Mouse (Mus musculus) T-helper 17 cell (primary cell): Measurements from ENCODE around the gene Hdac5.

Experiments
- in situ Hi-C, 2 experiments: fragments of 300-600 bp; cut with MboI, MseI; formaldehyde crosslinking; loops; 1 replicate in 1 of 2; 2 replicates in 1 of 2; pipeline ENCODE4 v1.15.1; 2025; ENCODE audit warnings: high pct_unique_total_duplicates in 2 of 2

The Hdac5 gene

DNA sequence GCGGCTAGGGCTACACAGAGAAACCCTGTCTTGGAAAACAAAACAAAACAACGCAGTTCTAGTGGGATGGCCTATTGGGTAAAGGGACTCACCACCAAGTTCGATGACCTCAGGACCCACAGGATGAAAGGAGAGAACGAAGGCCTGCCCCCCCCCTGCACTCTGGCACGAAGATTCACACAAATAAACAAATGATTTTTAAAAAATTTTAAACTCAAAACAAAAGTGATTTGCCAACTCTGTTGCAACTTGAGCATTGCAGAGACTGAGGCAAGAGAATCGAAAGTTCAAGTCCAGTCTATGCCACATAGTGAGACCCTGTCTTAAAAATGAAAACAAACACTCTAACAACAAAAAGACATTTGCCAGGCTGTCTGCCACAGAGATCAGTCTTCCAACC lies 10.7 kb upstream of the Hdac5 start:
- in situ Hi-C loops, result no loop called here

DNA sequence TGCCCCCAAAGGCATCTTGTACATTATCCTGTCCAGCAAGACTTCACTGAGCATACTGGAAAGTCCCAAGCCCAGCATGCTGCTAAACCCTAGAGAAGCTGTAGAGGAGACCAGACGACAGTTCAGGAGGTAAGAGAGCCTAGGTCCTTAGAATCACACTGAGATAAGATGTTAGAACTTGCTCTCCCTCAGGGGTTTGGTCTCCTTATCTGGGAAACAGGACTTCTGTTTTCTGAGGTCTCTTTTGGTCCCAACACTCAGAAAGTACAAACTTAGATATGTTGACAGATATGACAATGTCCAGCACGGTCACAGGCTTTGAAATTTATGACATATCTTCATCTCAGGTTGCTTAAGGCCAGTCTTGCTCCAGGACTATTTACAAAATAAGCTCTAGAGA lies 6.1 kb upstream of the Hdac5 start:
- in situ Hi-C loops, result no loop called here

DNA sequence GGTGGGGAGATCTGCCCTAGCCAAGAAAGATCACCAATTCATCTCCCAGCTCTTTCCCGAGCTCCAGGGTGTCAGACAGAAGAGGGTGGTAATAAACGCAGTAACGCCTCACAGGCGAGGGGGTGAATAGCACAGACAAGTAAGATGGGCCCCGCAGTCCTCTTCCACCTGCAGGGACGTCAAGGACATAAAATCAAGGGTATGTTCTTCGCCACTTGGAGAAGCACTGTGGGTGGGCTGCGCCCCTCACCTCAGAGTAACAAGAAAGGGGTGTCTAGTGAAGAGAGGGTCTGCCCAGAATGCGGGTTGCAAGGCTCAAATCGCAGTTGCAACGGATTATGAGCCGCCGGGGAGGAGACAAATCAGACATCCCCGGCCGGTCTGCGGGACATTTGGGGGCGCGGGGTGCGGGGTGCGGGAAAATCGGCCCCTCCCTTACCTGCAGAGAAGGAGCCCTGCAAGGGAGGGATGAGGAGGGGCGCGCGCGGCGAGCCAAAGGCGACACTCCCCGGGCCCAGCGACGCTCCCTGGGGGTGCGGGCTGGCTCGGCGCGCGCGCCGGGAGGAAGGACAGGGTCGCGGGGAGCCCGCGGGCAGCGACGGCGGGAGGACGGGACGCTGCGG lies 524 bp downstream of the Hdac5 start:
- in situ Hi-C loops, result no loop called here

DNA sequence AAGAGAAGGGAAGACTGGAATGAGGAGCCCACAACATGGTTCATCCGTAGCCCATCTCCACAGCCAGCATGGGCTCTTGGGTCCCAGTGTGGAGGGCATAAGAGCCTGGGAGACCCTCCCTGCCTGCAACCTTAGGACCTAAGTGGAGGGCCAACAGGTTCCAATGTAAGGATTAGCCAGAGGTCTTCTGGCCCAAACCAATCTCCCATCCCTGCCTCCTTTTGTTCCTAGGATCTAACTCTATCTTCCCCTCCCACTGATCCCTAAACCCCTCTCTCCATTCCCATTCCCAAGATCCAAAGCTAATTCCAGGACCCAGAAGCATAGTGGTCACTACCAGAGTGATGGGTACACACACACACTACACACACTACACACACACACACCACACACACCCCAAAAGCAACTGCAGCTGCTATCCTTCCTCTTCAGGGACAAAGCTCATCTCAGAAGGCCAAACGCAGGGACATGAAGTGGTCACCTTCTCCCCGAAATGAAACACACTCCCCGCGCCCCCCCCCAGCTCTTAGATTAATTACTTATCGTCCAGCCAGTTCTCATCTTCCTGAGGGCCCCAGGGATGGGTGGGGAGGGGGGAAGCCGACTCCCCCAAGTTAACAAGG lies 1.2 kb downstream of the Hdac5 start:
- in situ Hi-C loops, result no loop called here

DNA sequence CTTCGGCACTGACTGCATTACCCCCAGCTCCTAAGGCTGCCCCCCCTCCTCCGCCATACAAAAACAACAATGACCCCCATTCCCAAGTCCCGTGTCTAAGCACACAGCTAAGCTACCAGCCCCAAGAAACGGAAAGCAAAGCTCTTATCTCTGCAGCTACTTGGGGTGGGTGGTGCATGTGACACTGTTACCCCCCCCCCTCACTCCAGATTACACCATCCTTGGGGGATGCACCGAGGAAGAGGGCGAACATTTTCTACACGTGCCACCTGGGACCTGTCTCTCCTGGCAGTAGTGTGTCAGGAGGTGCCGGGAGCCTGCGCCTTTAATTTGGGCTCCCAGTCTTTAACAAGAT lies 1.8 kb downstream of the Hdac5 start:
- in situ Hi-C loops, result no loop called here

DNA sequence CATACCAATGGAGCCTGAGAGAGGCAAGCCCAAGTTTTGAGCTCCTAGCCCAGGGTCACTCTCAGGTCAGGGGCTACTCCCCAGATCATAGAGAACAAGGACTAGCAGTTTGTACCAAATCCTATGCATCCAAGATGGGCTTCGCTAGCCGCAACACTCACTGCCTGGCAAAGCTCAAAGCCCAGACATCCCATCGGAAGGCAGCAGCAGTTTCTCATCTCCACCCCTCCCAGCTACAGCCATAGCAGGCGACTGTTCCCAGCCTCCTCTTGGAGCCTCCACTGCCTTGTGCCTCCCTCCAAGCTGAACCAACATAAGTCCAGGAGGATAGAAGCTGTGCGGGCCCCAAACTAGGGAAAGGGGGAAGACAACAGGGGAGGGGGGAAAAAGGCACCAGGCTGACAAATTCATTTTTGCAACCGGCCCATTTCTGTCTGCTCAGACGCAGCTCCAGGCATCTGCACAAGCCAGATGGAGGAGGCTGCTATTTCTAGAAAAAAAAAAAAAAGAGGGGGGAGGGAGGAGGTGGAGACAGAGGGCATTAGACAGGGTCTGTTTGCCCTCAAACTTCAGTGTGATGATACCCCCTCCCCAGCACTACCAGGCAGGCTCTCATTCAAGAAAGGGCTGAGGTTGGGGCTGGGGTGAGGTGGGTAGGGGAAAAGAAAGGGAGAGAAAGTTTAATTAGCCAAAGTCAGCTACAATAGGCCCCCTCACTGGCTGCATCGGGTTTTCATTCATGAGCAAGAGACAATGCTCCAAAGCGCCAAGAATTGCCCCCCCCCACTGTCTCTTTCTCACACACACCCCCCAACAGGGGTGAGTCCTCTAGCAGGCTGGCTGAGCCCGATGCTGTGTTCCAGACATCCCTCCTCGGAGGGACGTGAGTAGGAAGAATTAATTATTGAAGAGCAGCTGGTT lies 2.4 kb downstream of the Hdac5 start:
- in situ Hi-C loops, result no loop called here

DNA sequence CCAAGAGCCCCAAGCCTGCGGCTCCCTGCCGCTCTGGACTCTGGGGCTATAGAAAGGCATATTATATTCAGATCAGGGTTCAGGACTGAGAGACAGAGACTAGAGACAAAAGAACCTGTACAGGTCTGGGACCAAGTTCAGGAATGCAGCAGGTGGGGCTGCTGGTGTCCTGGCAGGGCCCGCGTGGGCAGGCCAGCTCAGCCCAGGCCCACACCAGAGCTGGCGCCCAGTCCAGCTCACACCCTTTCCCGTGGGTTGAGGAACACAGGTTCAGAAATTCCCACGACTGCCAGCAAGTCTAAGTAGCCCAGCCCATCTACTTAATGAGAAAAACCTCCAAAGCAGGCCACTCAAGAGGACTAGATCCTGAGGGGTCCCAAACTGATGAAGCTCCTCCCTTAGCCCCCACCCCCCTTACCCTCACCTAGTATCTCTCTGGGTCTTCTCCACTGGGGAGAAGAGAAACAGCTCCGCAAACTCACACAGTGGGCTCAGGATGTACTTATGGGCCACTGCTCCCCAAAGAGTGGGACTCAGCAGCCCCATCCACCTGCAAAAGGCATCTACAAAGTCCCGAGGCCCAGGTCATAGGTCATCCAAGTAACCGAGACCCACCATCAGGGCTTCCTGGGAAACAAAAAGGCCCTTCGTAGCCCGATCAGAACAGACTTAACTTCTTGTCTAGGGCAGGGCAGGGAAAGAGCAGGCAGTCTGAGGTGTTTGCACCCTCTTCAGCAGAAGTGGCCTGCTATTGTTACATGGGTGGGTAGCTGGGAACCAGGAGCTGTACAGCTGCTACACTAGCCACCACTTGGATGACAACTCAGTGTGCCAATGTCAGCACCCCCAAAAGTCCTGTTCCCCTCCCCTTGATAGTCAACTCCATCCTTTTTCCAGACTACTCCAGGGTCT lies 3.6 kb downstream of the Hdac5 start:
- in situ Hi-C loops, result no loop called here

DNA sequence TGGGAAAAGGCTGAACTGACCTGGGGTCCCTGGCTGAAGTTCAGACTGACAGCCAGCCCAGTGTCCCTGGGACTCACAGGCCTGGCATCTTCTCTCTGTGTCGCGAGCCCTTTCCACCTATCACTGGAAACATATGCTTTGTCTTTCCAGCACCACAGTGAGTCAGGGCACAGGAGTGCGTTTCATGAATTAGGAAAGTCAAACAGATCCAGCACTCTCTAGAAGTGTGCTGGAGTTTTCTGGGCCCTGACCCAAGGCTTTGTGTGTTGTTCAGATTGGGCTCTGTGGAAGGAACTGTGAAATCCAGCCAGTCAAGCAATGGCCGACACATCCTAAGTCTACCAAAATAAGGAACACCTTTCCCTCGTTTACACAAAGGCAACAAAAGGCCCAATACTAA lies 4.7 kb downstream of the Hdac5 start:
- in situ Hi-C loops, result no loop called here

DNA sequence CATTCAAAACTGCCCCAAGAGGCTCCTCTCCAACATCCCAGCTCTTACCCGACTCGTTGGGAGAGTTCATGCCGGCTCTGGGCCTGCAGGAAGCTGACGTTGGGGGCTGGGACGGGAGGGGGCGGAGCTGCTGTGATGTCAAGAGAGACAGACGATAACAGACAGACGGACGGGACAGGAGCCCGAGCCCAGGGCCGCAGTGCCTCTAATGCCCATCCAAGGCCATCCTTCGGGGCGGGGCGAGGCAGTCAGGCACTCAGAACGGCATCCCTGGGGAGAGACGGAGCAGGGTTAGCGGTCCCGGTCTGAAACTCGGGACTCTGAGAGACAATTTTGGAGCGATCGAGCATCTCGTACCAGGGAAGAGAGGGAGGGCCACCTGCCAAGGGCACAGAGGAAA lies 5.3 kb downstream of the Hdac5 start:
- in situ Hi-C loops, result no loop called here

DNA sequence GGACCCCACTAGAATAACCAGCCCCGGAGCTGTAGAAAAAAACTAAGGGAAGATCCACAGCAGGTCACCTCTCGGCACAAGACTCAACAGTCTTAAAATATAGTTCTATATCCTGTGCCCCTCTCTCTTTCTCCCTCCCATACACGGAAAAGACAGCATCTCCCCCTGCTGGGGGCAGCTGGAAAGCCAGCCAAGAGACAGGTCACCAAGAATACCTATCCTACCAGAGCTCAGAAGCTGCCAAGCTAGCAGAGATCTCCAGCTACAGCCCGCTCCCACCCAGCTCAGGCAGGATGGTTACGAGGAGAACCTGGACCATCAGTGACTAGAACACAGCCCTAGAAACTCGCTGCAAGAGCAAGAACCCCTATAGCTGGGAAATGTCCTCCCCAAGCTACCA lies 6.8 kb downstream of the Hdac5 start:
- in situ Hi-C loops, result no loop called here

DNA sequence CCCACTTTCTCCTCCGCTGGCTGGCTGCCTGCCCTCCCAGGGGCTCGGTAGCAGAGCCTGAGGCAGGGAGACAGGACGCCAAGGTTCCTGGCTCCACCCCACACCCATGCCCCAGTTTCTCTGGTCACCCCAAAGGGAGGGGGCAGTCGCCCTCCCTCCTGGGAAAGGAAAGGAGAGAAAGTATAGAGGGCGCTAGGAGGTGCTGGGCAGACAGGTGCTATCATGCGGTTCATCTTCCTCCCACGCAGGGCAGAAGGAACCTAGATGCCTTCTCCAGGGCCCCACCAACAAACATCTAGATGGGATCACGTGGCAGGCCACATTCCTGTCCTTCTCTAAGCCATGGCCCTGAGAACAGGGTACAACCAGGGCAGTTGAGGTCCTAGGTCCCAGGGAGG lies 8.0 kb downstream of the Hdac5 start:
- in situ Hi-C loops, result no loop called here

DNA sequence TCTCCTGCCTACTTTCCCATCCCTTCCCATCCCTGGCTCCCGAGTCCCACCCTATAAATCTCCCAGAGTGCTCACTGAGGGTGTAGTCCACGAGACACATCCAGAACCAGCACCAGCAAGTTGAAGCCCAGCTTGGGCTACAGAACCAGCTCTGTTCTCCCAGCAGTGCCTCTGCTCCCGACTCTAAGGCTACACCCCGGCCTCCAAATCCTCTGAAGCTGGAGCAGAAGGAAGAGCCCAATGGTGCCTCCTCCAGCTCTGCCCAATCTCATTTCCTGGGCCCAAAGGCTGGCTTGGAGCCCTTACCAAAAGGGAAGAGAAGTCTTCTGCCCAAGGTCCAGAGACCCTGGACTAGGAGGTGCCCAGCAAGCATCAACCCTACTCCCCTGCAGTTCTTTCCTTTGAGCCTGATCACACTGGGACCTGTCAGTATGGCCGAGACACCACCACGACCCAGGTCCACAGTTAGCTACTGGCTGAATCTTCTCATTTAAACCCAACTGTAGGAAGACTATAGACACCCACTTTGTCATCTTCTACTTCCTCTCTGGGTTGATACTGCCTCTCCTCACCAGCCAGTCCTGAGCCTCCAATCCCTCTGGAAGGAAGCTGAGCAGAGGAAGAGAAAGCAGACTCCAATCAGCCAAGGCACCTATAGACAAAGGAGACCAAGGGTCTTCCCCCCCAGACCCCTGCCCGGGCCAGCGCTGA lies 8.6 kb downstream of the Hdac5 start:
- in situ Hi-C loops, result no loop called here

DNA sequence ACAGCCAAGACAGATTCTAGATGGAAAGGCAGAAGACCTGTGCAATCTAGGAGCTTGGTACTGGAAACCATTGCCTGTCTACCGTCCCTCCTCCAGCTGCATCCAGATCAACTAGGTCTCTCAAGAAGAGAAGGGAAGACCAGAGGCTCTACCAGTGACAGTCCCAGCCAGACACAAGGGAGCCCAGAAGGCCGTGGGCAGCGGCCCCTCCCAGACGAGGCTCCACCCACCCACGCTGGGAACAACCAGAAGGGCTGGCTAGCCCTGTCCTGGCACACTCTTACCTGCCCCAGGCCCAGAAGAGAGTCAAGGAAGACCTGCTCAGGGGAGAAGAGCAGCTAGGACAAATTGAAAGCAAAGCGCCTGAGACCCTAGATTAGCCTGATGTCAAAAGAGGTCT lies 9.5 kb downstream of the Hdac5 start:
- in situ Hi-C loops, result no loop called here

DNA sequence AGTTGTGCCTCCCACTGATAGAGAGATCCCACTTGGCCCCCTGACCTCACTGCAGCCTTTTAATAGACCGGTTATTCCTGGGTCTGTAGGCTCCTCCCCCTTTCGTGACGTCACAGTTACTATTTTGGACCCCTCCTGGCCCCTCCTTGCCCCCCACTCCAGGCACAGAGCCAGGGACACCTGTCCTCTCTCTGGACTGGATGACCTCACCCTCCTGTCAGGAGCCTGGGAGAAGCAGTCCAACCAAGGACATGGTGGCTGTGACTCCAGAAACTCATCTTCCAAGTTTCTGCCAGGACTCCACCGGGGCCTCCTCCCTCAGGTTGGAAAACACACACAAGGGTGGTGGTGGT lies 10.0 kb downstream of the Hdac5 start:
- in situ Hi-C loops, result no loop called here

DNA sequence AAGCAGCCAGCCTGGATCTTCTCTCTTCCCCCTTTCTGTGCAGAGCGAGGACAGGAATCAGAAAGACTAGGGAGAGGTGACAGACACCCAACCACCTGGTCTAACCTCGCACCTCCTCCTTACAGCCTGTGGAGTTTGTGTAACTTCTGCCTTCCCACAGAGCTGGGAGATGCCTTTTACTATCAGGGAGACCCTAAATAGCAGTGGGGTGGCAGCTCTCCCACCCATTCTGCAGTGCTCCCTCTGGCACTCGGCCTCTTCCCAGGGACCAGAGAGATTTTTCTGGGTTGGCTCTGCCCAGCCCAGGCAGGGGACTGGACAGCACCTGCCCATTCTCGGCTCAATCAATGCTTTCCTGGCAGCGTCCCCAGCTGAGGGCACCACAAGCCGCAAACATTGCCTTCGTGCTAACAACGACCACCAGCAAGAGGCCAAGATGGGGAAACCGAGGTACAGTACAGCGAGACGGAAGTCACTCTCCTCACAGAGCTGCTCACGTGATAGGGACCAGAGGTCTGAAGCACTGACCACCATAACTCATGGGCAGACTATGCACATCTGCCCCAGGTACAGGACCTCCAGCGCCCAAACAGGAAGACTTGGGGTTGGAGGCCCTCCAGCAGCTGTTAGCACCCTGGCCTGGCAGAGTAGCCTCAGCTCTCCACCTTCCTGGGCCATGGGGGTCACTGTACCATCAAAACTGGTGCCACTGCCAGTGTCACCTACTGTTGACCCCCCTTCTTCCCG lies 10.5 kb downstream of the Hdac5 start:
- in situ Hi-C loops, result no loop called here

DNA sequence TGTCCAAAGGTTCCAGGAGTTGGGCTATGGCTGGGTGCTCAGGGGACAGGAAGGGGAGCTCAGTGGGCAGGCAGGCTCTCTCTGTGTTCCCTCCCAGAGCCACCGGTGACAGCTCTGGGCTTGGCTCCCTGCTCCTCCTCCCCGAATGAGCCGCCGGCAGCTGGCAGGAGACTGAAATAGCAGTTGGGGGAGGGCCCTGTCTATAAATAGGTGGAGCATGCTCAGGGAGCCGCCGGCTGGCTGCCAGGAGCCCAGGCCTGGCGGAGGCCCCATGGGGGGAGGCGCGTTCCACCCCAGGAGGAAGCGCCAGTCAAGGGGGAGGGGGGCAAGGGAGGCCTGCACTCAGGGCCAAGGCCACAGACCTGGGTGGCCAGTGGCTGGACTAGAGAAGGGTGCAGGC lies 11.2 kb downstream of the Hdac5 start:
- in situ Hi-C loops, result no loop called here

DNA sequence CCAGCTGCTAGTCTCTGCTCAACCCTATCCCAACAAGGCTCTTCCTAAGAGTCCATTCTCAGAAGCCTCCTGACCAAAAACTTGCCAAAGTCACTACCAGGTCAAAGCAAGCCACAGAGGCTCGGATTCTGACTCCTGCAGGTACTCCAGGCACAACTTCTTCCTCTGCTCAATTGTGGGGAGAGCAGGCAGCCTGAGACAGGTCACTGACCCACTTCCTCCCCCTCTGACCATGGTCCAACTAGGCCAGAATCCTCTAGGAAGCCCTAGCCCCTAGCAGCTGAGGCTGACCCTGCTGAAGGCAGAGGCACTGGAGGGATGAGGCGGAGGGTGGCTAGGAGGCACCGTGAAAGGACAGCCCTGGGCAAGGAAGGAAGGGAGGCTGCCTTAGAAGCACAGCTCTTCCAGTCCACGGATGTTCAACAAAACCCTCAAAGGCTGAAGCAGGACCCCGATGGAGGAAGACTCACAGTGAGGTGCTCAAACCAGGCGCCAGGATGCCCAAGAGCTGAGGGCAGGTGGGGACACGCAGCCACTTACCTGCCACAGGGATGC lies 12.0 kb downstream of the Hdac5 start:
- in situ Hi-C loops, result no loop called here

DNA sequence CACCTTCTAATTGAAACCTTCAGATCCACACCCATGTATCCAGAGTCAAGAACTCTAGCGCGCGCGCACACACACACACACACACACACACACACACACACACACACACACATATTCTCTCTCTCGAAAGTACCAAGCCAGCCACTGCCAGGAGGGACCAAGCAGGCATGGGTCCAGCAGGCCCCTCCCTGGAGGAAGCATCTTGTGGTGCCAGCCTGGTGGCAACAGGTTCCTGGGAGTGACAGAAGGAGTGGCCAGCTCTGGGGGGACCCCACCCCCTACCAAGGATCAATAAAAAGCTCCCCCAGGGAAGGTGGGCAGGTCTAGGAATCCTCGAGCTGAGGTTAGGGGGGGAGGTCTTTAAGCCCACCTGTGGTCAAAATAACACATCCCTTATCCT lies 12.6 kb downstream of the Hdac5 start:
- in situ Hi-C loops, result no loop called here

DNA sequence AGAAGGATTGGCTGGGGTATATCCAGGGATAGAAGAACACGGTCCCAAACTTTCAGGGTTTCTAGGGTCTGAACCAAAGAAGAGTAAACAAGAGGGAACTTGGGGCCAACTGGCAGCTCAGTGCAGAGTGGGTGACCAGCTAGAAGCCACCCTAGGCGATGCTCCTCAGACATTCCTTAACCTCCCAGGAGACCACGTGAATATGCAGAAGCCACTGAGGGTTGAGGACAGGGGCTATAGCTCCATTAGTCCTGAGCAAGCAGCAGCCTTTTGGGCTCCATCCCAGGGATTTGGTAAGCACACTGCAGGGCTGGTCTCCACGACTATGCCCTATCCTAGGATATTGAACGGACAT lies 13.1 kb downstream of the Hdac5 start:
- in situ Hi-C loops, result no loop called here
